Comparison of ENCODE assay signal across 8 mouse cellular contexts in genomic region chr15:78449694-78450418, GRCm38 (mm10). TPM values are rescaled to one million over a fixed set of nuclear protein-coding genes. Genes with fewer than 3 reads are reported as not detected.
DNase-seq lines count a peak whose midpoint lies in the region; ATAC-seq and TF ChIP-seq lines count a peak whose summit lies in the region.

No protein-coding gene starts in this region.

- WGBS in kidney, embryonic 16.5 days: 39% methylated on average over 7 of the region's 7 CpGs
- 27% methylated on average over 7 of the region's 7 CpGs for WGBS in heart, embryonic 11.5 days (ENCODE audit: insufficient replicate concordance)
- 14% methylated on average over 7 of the region's 7 CpGs for WGBS in liver, embryonic 13.5 days (ENCODE audit: insufficient replicate concordance)

- TF ChIP-seq POLR2A in brain, embryonic 14.5 days (IDR thresholded peaks at IDR 0.05; ENCODE audit: borderline replicate concordance, extremely low read depth, insufficient read depth, insufficient read length, poor library complexity, severe bottlenecking): no peak

- 0 out of 2 replicates have a peak, but pooled peaks cover 5% of the 10 kb centered on the region for H3K4me1 ChIP-seq in kidney, embryonic 16.5 days (ENCODE audit: insufficient read depth, low read length)
- H3K4me1 ChIP-seq in heart, embryonic 11.5 days (ENCODE audit: control insufficient read depth, insufficient read depth, low read length): peaks cover 23% of the 10 kb centered on the region
- peaks cover 48% of the 10 kb centered on the region for H3K4me1 ChIP-seq in liver, embryonic 13.5 days (replicated peaks)

- no peak overlapping the region for H3K9ac ChIP-seq in kidney, embryonic 16.5 days (replicated peaks; ENCODE audit: low read length)
- no peak overlapping the region for H3K9ac ChIP-seq in heart, embryonic 11.5 days (ENCODE audit: low read depth, low read length)
- H3K9ac ChIP-seq in liver, embryonic 13.5 days: peak overlapping the region; percentile 39; the same call in 1 of the 2 replicates

- no peaks in the 10 kb centered on the region for H3K27me3 ChIP-seq in kidney, embryonic 16.5 days (ENCODE audit: insufficient read depth, low read length)
- no peaks in the 10 kb centered on the region; the same call in 1 of the 2 replicates for H3K27me3 ChIP-seq in heart, embryonic 11.5 days (ENCODE audit: control insufficient read depth, insufficient read depth, low read length)
- H3K27me3 ChIP-seq in liver, embryonic 13.5 days: no peaks in the 10 kb centered on the region

- no peaks in the 10 kb centered on the region for H3K36me3 ChIP-seq in kidney, embryonic 16.5 days (ENCODE audit: insufficient read depth, low read length)
- no peaks in the 10 kb centered on the region for H3K36me3 ChIP-seq in heart, embryonic 11.5 days (ENCODE audit: control insufficient read depth, insufficient read depth, low read length)
- 0 out of 2 replicates have a peak, but pooled peaks cover 3% of the 10 kb centered on the region for H3K36me3 ChIP-seq in liver, embryonic 13.5 days

- H3K9me3 ChIP-seq in kidney, embryonic 16.5 days (ENCODE audit: low read length): no peaks in the 10 kb centered on the region
- no peaks in the 10 kb centered on the region for H3K9me3 ChIP-seq in heart, embryonic 11.5 days (replicated peaks; ENCODE audit: control insufficient read depth, low read length)
- no peaks in the 10 kb centered on the region for H3K9me3 ChIP-seq in liver, embryonic 13.5 days (replicated peaks)

- no peak overlapping the region for H3K4me3 ChIP-seq in kidney, embryonic 16.5 days (ENCODE audit: low read length)
- H3K4me3 ChIP-seq in heart, embryonic 11.5 days (ENCODE audit: low read depth, low read length): no peak overlapping the region
- no peak overlapping the region for H3K4me3 ChIP-seq in liver, embryonic 13.5 days (replicated peaks)

- no peak overlapping the region for H3K4me2 ChIP-seq in kidney, embryonic 16.5 days (replicated peaks; ENCODE audit: low read depth, low read length)
- H3K4me2 ChIP-seq in heart, embryonic 11.5 days: no peak overlapping the region
- peak overlapping the region; percentile 17; the same call in 1 of the 2 replicates for H3K4me2 ChIP-seq in liver, embryonic 13.5 days

- no peak for TF ChIP-seq CTCF in brain, embryonic 14.5 days (IDR thresholded peaks at IDR 0.05; ENCODE audit: borderline replicate concordance, extremely low read depth, insufficient read depth, insufficient read length)

- DNase-seq in kidney, postnatal 10 days: peak; percentile 51
- peak; percentile 32 to 56 for DNase-seq in CD8-positive naive resting alpha-beta T cell, adult 2 months (ENCODE audit: low read depth in 2 of 2, low spot score in 2 of 2)
- peak; percentile 62 for DNase-seq in brain, embryonic 14.5 days (ENCODE audit: low read depth)
- peak; percentile 63 for DNase-seq in liver, embryonic 13.5 days
- no peak for DNase-seq in cerebellum, adult 11 months

- H3K27ac ChIP-seq in kidney, embryonic 16.5 days (ENCODE audit: low read length): no peak overlapping the region
- H3K27ac ChIP-seq in heart, embryonic 11.5 days (ENCODE audit: low read depth, low read length): peak overlapping the region; percentile 83
- H3K27ac ChIP-seq in liver, embryonic 13.5 days: peak overlapping the region; percentile 60

- no peak for ATAC-seq in kidney, embryonic 16.5 days (ENCODE audit: low FRiP score, low TSS enrichment)
- no peak; the same call in 1 of the 2 replicates for ATAC-seq in heart, embryonic 11.5 days (replicated peaks; ENCODE audit: insufficient number of reproducible peaks, low FRiP score, low TSS enrichment)
- ATAC-seq in liver, embryonic 13.5 days (ENCODE audit: low read depth): peak; percentile 59; the same call in 1 of the 2 replicates
- peak; percentile 45 for ATAC-seq in neutrophil, adult 5-6 weeks (ENCODE audit: extremely low read depth, insufficient number of reproducible peaks, low FRiP score, poor library complexity, severe bottlenecking)

RNA-seq across cellular contexts. Expression of gene Tmprss6, which starts 18.6 kb away (rescaled TPM):
- polyA plus RNA-seq in kidney, embryonic 16.5 days (2015; fragmentation: Nextera tagmentation; extraction: Ambion mirVana): 0.29 and 0.42 TPM in 2 replicates
- 0.14 and 0.22 TPM in 2 replicates for polyA plus RNA-seq in brain, embryonic 14.5 days (2012; rRNA removed)
- polyA plus RNA-seq in heart, embryonic 11.5 days (2014; fragmentation: Nextera tagmentation; extraction: Ambion mirVana): 0.64 TPM in 1 of 2 replicates, not detected in the other
- 7.8 and 9.5 TPM in 2 replicates for polyA plus RNA-seq in liver, embryonic 13.5 days (2015; fragmentation: Nextera tagmentation; extraction: Ambion mirVana)
- total RNA-seq in neutrophil, adult 5-6 weeks (2017): not detected in 2 replicates

RNA-seq across cellular contexts. Expression of gene Kctd17, which starts 21.5 kb away (rescaled TPM):
- polyA plus RNA-seq in kidney, embryonic 16.5 days (2015; fragmentation: Nextera tagmentation; extraction: Ambion mirVana): 41.5 and 43.1 TPM in 2 replicates
- 259 and 385 TPM in 2 replicates for polyA plus RNA-seq in brain, embryonic 14.5 days (2012; rRNA removed)
- 16.8 and 21.3 TPM in 2 replicates for polyA plus RNA-seq in heart, embryonic 11.5 days (2014; fragmentation: Nextera tagmentation; extraction: Ambion mirVana)
- 4.7 and 5.1 TPM in 2 replicates for polyA plus RNA-seq in liver, embryonic 13.5 days (2015; fragmentation: Nextera tagmentation; extraction: Ambion mirVana)
- not detected in 2 replicates for total RNA-seq in neutrophil, adult 5-6 weeks (2017)

RNA-seq across cellular contexts. Expression of gene Mpst, which starts 43.6 kb away (rescaled TPM):
- polyA plus RNA-seq in kidney, embryonic 16.5 days (2015; fragmentation: Nextera tagmentation; extraction: Ambion mirVana): 3.2 and 5.3 TPM in 2 replicates
- 83.4 and 130 TPM in 2 replicates for polyA plus RNA-seq in brain, embryonic 14.5 days (2012; rRNA removed)
- 1.1 and 1.6 TPM in 2 replicates for polyA plus RNA-seq in heart, embryonic 11.5 days (2014; fragmentation: Nextera tagmentation; extraction: Ambion mirVana)
- 3.8 and 4.2 TPM in 2 replicates for polyA plus RNA-seq in liver, embryonic 13.5 days (2015; fragmentation: Nextera tagmentation; extraction: Ambion mirVana)
- 9.4 and 11.8 TPM in 2 replicates for total RNA-seq in neutrophil, adult 5-6 weeks (2017)

RNA-seq across cellular contexts. Expression of gene Tst, which starts 44.1 kb away (rescaled TPM):
- polyA plus RNA-seq in kidney, embryonic 16.5 days (2015; fragmentation: Nextera tagmentation; extraction: Ambion mirVana): 64.4 and 76.4 TPM in 2 replicates
- polyA plus RNA-seq in brain, embryonic 14.5 days (2012; rRNA removed): 12.4 and 16.2 TPM in 2 replicates
- polyA plus RNA-seq in heart, embryonic 11.5 days (2014; fragmentation: Nextera tagmentation; extraction: Ambion mirVana): 9.6 and 13.5 TPM in 2 replicates
- polyA plus RNA-seq in liver, embryonic 13.5 days (2015; fragmentation: Nextera tagmentation; extraction: Ambion mirVana): 105 and 109 TPM in 2 replicates
- total RNA-seq in neutrophil, adult 5-6 weeks (2017): 3.1 and 3.4 TPM in 2 replicates

RNA-seq across cellular contexts. Expression of gene Il2rb, which starts 45.2 kb away (rescaled TPM):
- 0.33 and 0.54 TPM in 2 replicates for polyA plus RNA-seq in kidney, embryonic 16.5 days (2015; fragmentation: Nextera tagmentation; extraction: Ambion mirVana)
- polyA plus RNA-seq in brain, embryonic 14.5 days (2012; rRNA removed): 0.03 and 0.12 TPM in 2 replicates
- not detected in 2 replicates for polyA plus RNA-seq in heart, embryonic 11.5 days (2014; fragmentation: Nextera tagmentation; extraction: Ambion mirVana)
- polyA plus RNA-seq in liver, embryonic 13.5 days (2015; fragmentation: Nextera tagmentation; extraction: Ambion mirVana): 0.23 and 0.35 TPM in 2 replicates
- 5.7 and 5.9 TPM in 2 replicates for total RNA-seq in neutrophil, adult 5-6 weeks (2017)

Comparison
In these comparisons a context has a peak if more than half of its experiments do, and no peak if none do; other contexts are left out.
1. ATAC-seq: peak in liver, embryonic 13.5 days (single experiment) and neutrophil, adult 5-6 weeks (single experiment); none in kidney, embryonic 16.5 days (single experiment) and heart, embryonic 11.5 days (single experiment).
2. RNA of gene Mpst, which starts 43.6 kb away (polyA plus RNA-seq): 83.4 to 130 TPM in brain, embryonic 14.5 days; 3.2 to 5.3 TPM in kidney, embryonic 16.5 days, 3.8 to 4.2 TPM in liver, embryonic 13.5 days and 1.1 to 1.6 TPM in heart, embryonic 11.5 days; every median in the first group is over 10 times any median in the second.